Mouse (Mus musculus) urinary bladder, adult 2 months (tissue): ENCODE measurements around the gene Mertk. TPM values are rescaled to one million over a fixed set of nuclear protein-coding genes. Genes with fewer than 3 reads are reported as not detected.

Experiments used
- DNase-seq: peaks from one replicate; pipeline ENCODE4 v3.0.0; 2022; ENCODE audit warnings: low spot score
- polyA plus RNA-seq: library from polyadenylated mRNA; depleted of rRNA; stranded (reverse); fragments of >200 nt; gene quantifications from 2 replicates; pipeline ENCODE4 v1.2.3, GENCODE M21; 2012

The Mertk gene
- polyA plus RNA-seq, 1 experiment: 6.8 TPM

DNA sequence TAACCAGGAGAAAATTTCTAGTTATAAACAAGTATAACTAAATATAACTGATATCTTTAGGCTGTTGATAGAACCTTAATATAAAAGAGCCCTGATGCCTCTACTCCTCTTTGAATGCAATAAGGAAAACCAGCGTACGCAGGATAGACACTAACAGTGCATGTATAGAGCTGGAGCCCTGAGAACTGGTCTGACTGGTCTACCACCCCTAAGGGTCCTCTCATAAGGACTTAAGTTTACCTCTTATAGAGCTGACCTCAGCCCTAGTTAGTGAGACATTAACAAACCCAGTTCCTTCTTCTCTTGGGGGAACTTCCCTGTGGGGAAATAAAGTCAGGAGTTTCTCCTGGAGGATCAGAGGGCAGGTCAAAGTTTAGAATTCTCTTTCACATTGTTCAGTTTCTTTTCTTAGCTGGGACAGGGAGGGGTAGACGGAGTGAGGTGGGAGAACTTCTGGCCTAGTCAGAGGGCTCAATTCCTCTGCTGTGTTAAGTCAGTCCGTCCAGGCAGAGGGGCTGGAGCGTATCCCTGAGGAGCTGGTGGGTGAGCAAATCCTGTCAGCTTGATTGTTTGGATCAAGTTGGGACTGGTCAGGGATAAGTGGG lies 23.5 kb downstream of the Mertk start:
- no peak for DNase-seq

DNA sequence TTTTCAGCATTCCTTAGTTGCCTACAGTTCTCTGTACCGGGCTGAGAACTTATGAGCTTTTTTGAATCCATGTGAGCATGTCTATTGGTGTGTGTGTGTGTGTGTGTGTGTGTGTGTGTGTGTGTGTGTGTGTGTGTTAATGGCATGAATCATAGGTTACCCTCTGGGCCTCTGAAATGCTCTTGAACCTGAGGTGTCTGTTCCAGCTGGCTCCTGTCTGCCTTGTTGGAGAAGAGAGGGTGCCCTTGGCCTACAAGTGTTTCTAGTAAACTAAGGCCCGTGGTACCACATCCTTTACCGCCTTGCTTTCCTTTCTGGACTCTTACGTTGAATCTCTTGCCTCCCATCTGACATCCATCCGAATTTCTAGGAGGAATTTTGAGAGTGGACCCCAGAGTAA lies 27.3 kb downstream of the Mertk start:
- no peak for DNase-seq

DNA sequence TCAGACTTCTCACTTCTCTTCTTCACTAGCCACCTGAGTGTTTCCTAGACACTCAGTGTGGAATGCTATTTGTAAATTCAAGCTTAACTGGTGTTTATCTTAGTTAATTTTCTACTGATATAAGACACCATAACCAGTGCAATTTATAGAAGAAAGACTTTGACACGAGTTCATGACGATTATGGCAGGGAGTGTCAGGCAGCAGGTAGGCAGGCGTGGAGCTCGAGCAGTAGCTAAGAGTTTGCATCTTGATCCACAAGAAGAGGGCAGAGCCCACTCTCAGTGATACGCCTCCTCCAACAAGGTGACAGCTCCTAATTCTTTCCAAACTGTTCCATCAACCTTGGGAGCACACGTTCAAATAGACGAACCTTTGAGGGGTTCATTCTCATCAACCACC lies 27.9 kb downstream of the Mertk start:
- no peak for DNase-seq

DNA sequence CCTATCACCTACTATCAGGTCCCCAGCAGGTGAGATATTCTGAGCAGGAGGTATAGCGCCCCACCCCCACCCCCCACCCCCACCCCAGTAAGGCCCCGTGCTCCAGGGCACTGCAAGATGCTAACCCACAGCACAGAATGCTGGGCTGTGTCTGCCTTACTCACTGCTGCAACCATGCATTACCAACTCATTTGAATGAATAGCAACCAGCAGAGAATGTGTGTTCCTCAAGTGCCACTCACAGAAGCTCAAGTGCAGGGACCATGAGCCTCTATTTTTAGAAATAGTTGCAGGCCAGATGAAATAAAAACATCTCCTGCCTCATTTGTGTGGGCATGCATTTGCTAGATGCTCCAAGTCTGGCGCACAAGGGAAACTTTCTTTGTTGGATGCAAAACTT lies 28.8 kb downstream of the Mertk start:
- no peak for DNase-seq

DNA sequence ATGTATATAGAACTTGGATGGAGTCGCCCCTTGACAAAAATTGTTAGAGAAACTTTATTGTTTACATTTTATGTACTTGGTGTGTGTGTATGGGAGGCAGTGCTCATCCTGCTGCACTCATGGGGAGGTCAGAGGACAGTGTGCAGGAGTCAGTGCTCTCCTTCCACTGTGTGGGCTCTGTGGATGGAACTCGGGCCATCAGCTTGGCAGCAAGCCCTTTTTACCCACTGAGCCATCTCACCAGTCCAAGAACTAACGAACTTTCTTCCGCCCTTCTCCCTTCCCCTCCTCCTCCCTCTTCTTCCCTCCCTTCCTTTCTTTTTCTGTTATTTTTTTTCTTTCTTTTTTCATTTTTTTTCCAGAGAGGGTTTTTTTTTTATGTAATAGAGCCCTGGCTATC lies 29.3 kb downstream of the Mertk start:
- DNase-seq: no peak

DNA sequence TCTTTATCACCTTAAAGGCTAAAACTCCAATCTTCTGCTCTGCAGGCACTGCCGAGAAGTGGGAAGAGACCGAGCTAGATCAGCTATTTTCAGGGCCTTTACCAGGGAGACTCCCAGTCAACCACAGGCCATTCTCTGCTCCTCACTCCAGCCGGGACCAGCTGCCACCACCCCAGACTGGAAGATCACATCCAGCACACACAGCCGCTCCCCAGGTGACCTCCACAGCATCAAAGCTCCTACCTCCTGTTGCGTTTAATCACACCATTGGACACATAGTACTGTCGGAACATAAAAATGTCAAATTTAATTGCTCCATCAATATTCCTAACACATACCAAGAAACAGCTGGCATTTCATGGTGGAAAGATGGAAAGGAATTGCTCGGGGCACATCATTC lies 30.4 kb downstream of the Mertk start:
- DNase-seq: no peak

DNA sequence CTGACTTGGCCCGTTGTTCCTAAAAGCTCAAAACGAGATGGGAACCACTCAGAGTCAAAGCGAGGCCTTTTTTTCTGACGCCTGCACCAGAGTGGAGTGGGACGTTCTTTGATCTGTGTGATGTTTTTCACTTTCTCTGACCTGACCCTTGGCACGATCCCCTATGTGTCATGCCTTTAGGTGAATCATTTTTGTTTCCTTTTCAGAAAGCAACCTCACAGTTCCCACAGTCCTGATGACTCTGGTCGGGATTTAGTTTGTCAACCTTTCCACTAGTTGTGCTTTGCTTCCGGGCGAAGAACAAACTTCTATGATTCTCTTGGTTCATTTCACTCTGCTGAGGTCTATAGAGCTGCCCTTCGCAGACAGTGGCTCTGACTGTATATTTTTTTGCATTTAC lies 32.8 kb downstream of the Mertk start:
- no peak for DNase-seq

DNA sequence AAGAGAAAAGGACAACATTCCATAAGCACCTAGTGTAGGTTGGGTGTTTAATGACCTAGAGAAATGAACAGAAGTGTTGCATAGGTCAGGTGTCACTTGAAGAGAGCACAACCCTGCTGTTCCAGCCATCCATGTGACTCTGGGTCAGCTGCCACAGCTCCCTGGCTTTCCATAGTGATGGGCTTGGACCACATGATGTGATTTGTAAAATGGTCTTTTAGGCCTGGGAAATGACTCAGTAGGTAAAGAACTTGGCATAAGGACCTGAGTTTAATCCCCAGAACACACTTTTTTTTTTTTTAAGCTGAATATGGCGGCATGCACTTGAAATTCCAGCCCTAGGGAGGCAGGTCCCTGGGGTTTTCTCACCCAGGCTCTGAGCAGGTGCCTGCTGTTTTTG lies 33.2 kb downstream of the Mertk start:
- no peak for DNase-seq

DNA sequence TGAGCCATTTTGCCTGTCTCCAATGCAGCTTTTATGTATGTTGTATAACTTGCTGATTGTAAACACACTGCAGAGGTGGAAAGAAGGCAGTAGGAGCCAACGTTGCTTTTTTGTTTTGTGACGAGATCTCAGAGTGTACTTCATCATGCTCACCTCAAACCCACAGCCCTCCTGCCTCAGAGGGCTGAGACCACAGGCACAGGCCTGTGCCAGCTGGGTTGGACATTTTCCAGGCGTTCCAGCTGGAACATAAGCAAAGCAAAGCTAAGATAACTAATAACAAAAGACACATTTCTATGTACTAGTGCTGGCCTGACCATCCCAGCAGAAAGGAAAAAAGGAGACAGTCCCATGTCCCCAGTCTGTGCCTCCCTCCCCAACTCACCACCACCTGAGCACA lies 36.3 kb downstream of the Mertk start:
- no peak for DNase-seq

DNA sequence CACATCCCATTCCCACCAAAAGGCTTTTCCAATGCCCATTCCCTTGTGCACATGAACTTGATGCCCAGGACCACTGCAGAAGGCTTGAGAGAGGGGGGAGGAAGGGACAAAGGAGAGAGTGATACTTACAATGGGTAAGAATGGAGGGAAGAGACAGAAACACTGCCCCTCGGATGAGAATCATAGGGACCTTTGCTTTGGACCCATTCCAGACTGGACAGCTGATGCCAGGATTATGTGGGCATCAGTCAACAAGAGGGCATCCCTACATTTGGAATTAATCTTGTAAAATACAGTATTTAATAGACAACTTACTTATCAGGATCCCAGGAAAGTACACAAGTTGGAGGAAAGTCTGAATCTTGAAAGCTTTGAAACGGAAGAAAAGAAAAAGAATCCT lies 38.3 kb downstream of the Mertk start:
- DNase-seq: no peak

DNA sequence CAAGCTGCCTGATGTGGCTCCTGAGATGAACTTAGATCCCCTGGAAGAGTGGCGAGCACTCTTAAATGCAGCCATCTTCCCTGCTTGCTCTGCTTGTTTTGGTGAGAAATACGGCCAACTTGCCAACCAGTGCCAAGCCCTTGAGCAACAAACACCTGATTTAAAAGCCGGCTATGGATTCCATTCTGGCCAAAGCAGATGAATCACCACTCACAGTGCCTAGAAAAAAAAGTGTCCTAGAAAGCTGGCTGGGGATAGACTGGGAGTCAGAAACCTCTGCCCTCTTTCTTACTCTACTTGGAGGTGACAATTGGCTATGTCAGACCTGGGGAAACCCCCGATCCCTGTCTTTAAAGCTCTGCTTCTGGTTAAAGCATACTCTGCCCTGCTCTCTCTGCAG lies 39.0 kb downstream of the Mertk start:
- no peak for DNase-seq

DNA sequence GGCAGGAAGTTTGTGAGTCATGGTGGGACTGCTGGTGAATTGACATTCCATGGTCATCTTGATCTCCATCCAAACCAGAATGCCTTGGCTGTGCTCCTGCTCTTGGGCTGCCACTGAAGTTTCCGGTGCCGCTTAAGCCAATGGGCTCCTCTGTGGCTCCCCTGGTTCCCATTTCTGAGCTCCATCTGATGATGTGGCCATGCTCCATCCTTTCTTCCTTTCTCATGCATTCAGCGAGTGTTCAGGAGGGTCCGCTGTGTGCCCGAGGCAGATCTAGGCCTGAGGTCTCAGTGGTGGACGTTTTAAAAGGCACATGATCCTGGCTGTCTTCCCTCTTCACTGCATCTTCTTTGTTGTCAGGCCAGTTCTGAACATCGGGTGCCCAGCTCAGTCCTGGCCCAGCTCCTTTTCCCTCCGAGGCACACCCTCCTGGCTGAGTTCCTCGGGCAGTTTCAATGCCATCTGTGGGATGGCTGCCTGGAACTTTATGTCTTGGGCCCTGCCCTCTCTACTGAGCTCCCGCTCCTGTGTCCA lies 40.0 kb downstream of the Mertk start:
- DNase-seq: no peak

DNA sequence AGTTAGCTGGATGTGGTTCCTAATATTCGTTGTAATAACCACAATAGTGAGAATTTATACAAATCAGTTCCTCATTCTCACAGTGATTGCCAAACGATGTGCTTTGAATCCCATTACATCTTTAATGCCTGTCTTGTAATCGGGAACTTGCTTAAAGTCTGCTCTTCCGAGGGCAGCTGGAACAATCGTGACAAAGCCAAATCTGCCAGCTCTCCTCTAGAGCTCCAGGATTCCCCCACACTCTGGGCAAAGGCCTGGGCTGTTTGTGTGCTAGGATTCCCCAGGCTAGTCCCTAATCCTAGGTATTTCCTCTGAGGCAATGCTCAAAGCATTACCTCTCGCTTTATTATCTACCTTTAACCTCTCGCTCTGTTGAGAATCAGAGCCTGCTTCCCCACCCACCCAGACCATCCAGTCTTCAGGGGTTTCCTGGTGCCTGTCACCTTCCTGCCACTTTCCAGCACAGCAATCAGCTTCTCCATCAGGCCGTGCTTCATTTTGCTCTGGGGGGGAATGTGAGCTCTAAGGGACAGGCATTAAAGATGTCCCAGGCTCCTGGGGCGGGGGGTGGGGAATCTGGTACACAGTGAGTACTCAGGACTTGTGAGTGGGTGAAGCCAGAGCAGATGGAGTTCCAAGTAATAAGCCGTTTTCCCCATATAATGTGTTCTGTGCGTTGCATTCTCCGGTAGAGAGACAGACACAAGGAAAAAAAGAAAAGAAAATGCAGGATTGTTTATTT lies 47.3 kb downstream of the Mertk start:
- no peak for DNase-seq

DNA sequence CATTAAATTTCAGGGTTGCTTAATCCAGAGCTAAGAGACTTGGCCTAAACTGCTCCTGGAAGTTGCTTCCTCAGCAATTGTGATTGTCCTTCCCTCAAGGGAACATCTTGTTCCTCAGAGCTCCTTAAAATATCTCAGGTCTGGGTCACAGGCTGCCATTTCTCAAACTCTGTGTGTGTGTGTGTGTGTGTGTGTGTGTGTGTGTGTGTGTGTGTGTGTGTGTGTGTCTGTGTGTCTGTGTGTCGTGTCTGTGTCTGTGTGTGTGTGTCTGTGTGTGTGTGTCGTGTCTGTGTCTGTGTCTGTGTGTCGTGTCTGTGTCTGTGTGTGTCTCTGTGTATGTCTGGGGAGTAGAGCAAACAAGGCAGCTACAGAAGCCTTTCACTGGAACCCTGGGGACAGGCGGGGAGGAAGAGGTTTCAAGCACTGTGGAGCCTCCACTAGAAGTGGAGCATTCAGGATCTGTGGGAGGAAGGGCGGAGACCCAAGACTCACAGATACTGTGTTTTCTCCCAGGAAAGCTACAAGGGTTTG lies 47.9 kb downstream of the Mertk start:
- no peak for DNase-seq

DNA sequence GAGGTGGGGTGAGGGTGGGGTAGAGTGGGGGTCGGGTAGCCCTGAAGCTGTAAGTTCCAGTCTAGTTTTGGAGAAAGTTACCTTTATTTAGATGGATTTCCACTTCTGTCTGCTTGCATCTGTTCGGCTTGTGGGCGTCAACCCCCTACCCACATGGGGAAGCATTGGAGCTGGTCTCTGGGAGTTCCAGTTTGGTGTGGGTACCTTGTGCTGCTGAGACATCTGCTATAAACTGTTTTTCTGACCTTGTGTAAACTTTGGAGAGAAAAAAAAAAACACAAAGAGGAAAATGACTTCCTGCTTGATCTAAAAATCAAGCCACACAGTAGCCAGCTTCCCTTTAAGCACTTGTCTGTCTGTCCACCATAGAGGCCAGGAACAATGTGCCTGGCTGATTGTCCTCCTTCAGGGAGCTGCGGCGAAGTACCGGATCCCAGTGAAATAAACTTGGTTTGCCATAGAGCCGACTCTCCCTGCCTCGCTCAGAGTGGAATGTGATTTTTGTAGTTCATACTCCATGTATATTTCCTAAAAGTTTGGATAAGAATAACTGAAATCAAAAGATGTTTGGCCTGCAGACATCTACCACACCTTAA lies 48.8 kb downstream of the Mertk start:
- DNase-seq: no peak

DNA sequence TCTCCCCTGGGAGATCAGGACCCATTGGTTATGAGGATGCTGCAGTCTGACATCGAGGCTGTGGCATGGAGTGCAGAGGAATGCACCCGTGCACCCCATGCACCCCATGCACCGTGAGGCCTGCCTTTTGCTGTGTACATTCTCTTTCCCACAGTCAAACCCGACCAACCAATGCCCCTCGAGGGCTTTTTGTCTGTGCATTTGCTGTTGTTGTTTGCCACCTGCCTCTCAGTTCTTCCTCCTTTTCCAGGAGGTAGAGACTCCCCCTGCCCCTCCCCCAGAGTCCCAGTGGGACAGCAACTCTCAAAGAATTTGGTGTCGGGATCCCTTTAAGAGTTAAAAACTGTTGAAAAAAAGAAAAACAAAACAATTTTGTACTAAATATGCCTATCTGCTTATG lies 49.4 kb downstream of the Mertk start:
- DNase-seq: no peak

DNA sequence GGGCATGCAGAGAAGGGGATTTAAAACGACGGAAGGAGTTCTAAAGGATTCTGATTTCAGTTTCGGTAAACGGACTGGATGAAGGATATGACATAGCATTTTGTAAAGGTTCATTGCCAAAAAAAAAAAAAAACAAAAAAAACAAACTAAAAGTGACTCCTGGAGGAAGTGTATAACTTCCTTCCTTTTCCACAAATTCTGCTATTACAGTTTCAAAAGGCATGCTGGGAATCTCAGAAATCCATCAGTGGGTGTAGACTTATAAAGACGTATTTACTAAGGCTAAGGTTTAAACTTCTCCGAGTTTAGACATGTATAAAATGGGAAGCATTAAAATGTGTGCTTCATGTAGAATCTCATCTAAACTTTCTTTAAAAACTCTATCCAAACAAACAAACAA lies 52.3 kb downstream of the Mertk start:
- DNase-seq: no peak

DNA sequence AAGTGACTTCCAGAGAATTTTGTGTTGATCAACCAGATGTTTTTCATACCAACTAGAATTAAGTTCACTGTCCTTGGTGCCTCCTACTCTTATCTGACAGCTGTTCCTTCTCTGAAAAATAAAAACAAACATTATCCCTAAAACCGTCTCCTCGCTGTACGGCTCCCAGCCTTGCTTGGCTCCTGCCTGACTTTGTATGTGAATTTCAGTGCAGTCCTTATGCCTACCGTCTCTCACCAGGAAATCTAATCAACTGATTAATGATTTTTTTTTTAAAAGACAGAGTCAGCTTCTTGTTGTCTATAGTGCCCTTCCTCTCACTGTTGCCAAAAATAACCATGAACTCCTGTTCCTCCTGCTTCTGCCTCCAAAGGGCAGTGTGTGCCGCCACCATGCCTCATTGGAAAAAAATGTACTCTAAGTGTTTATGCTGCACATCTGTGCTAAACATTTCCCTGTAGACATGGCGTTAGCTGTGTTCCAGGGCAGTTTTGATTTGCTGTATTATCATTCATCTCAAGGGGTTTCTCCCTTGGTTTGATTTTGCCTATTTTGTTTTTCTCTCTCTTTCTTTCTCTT lies 54.6 kb downstream of the Mertk start:
- DNase-seq: no peak

DNA sequence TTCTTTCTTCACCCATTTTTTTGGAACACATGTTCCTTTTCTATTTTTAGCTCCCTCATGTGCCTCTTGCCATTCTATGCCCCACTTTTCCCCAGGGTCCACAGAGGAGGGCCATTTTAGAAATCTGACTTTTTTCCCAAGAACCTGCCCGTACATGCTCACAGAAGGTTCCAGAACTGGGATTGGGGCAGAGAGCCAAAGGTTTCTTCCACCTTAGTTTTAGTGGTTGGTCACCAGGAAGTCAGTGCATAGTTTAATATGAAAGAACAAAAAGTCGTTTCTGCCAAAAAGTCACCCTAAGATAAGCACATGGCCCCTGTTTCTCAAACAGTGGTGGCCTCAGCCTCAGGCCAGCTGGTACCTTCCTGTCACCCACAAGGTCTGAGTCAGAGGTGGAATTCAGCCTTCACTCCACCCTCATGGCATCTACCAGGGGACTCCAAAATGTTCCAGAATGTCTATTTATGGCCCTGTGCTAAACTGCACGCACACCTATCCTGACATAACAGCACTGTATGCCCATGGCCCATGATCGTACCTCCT lies 56.5 kb downstream of the Mertk start:
- DNase-seq: no peak

DNA sequence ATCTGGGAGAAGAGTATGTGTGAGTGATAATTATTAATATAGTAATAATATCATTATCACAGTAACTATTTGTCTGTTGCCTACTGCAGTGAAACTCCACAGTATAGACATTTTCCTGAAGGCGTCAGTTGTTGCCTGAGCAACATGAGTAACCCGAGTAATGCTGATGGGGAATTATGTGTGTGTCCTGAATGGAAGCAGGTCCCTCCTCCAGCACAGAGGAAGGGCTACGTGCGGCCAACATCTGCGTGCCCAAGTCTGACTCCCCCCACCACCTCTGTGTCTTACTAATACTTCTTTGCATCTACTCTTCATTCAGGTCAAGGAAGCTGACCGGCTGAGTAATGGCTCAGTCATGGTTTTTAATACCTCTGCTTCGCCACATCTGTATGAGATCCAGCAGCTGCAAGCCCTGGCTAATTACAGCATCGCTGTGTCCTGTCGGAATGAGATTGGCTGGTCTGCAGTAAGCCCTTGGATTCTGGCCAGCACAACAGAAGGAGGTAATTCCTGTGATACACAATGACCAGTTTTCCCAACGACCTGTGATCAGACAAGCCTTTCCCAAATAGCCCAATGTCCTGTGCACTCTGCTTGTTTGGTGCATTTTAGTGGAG lies 60.1 kb downstream of the Mertk start:
- DNase-seq: no peak

DNA sequence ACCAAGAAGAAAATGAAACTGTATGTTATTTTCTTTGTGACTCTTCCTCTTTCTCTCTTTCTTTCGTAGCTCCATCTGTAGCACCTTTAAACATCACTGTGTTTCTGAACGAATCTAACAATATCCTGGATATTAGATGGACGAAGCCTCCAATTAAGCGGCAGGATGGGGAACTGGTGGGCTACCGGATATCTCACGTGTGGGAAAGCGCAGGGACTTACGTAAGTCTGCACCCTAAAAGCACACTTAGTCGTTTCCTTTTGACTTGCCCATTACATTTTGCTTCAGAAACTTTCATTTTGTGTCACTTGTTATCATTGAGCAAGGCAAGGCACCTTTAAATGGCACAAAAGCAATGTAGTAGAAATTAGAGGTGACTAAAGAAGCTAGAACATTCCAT lies 63.3 kb downstream of the Mertk start:
- no peak for DNase-seq

DNA sequence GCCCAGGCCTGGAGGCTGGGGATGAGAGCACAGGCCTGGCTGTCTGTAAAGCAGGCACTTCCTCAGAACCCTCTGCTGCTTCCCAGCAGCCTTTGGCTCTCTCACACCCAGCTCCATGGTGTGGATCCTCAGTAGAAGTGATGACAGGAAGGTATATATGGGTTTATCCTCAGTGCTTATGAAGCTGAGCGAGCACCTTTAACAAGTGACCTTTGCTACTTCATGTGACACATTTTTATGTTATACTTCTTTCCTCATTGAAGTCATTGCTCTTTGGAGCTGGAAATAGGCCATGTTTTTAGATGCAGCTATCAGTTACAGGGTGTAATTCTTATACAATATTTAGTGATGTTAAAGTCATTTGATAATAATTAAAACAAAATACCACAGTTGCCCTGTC lies 67.0 kb downstream of the Mertk start:
- no peak for DNase-seq
